Mouse (Mus musculus) heart, embryonic 14.5 days (tissue): ENCODE results near the gene Hnrnpm. TPM values are rescaled to one million over a fixed set of nuclear protein-coding genes. Genes with fewer than 3 reads are reported as not detected.
A peak's percentile ranks its signal among the peaks of the same experiment; 100 is the strongest.

ENCODE experiments used
- ATAC-seq: fragments of 200-750 bp; cut with Nextera tagmentation; 2 replicates; pipeline ENCODE4 v1.8.0; 2017; ENCODE audit warnings: low read depth, moderate TSS enrichment; ENCODE audit not compliant: insufficient number of reproducible peaks, insufficient read depth, low FRiP score
- H3K27ac ChIP-seq, 2 experiments: fragments of 200-500 bp in 1 of 2; fragments of 300-500 bp in 1 of 2; sonication (generic) in 1 of 2; replicated peaks in 1 of 2; 2 replicates each; pipeline ENCODE4 v1.5.1; 2012 to 2014; ENCODE audit warnings: low read depth in 2 of 2, low read length in 2 of 2, control low read depth in 1 of 2, mild to moderate bottlenecking in 1 of 2, mixed read lengths in 1 of 2; ENCODE audit not compliant: control insufficient read depth in 1 of 2, insufficient read depth in 1 of 2
- H3K27me3 ChIP-seq: fragments of 300-500 bp; sonication (generic); 2 replicates; pipeline ENCODE4 v1.6.1; 2014; ENCODE audit warnings: mild to moderate bottlenecking, low read length, control low read depth; ENCODE audit not compliant: control insufficient read depth, insufficient read depth
- H3K36me3 ChIP-seq: fragments of 300-500 bp; sonication (generic); 2 replicates; pipeline ENCODE4 v1.6.1; 2014; ENCODE audit warnings: mild to moderate bottlenecking, control low read depth, low read length, mixed read lengths; ENCODE audit not compliant: control insufficient read depth, insufficient read depth
- H3K4me1 ChIP-seq, 2 experiments: fragments of 200-500 bp in 1 of 2; fragments of 300-500 bp in 1 of 2; sonication (generic) in 1 of 2; 2 replicates each; pipeline ENCODE4 v1.6.1; 2012 to 2014; ENCODE audit warnings: low read length in 2 of 2, control low read depth in 1 of 2, mixed read lengths in 1 of 2; ENCODE audit not compliant: control insufficient read depth in 2 of 2, insufficient read depth in 2 of 2
- H3K4me2 ChIP-seq: fragments of 300-500 bp; sonication (generic); 2 replicates; pipeline ENCODE4 v1.6.1; 2014; ENCODE audit warnings: mild to moderate bottlenecking, low read length
- H3K4me3 ChIP-seq, 2 experiments: fragments of 200-500 bp in 1 of 2; fragments of 300-500 bp in 1 of 2; sonication (generic) in 1 of 2; 2 replicates each; pipeline ENCODE4 v1.5.1; 2012 to 2014; ENCODE audit warnings: low read length in 2 of 2, mild to moderate bottlenecking in 2 of 2, control low read depth in 1 of 2, low read depth in 1 of 2, moderate library complexity in 1 of 2; ENCODE audit not compliant: control insufficient read depth in 1 of 2, insufficient read depth in 1 of 2
- H3K9ac ChIP-seq: fragments of 300-500 bp; sonication (generic); 2 replicates; pipeline ENCODE4 v1.6.1; 2014; ENCODE audit warnings: mild to moderate bottlenecking, low read length
- H3K9me3 ChIP-seq: fragments of 300-500 bp; sonication (generic); 2 replicates; pipeline ENCODE4 v1.6.1; 2016; ENCODE audit warnings: low read length, control low read depth; ENCODE audit not compliant: control insufficient read depth
- WGBS: fragments of 180-500 bp; shearing (Covaris S2); extraction: QIAGEN DNeasy Blood & Tissue Kit; methylation state at CpG from one replicate; pipeline ENCODE4 v1.1.7; 2014; 5-methylcytosine and 5-hydroxymethylcytosine counted together
- polyA plus RNA-seq: library from polyadenylated mRNA; unstranded; fragments of >200 nt; fragmentation: Nextera tagmentation; extraction: Ambion mirVana; gene quantifications from 2 replicates; pipeline ENCODE4 v1.2.1, GENCODE M21; 2014

Gene Hnrnpm
- polyA plus RNA-seq, 1 experiment from 2014 or later: 185 TPM

GRCm38 (mm10) chr17:33669681-33670080 lies 17.0 kb downstream of the Hnrnpm start:
- H3K4me3 ChIP-seq: no peak overlapping the region
- no peak overlapping the region for H3K9ac ChIP-seq
- 86% methylated on average over 3 of the region's 3 CpGs for WGBS
- peaks cover 47% of the 10 kb centered on the region for H3K36me3 ChIP-seq
- ATAC-seq: no peak
- peaks cover 0 to 9% of the 10 kb centered on the region in 2 experiments; a peak in 1 of 4 replicates for H3K4me1 ChIP-seq
- no peak overlapping the region for H3K27ac ChIP-seq
- no peaks in the 10 kb centered on the region for H3K9me3 ChIP-seq
- H3K4me2 ChIP-seq: no peak overlapping the region
- no peaks in the 10 kb centered on the region for H3K27me3 ChIP-seq

- H3K9ac ChIP-seq: no peak overlapping the region
- peak overlapping the region; percentile 31 to 33; a peak in 1 of 4 replicates for H3K27ac ChIP-seq
- WGBS: 32% methylated on average over 3 of the region's 3 CpGs
- no peak overlapping the region for H3K4me2 ChIP-seq
- H3K4me3 ChIP-seq: no peak overlapping the region
- H3K9me3 ChIP-seq: no peaks in the 10 kb centered on the region
- peaks cover 74% of the 10 kb centered on the region for H3K36me3 ChIP-seq
- H3K4me1 ChIP-seq: peaks cover 0 to 9% of the 10 kb centered on the region in 2 experiments; a peak in 1 of 4 replicates
- no peak for ATAC-seq
- H3K27me3 ChIP-seq: no peaks in the 10 kb centered on the region
Observed at GRCm38 (mm10) chr17:33666813-33667212, 19.8 kb downstream of the Hnrnpm start.

- H3K4me1 ChIP-seq: no peaks in the 10 kb centered on the region
- no peak overlapping the region for H3K9ac ChIP-seq
- H3K27ac ChIP-seq: no peak overlapping the region
- H3K4me2 ChIP-seq: no peak overlapping the region
- peaks cover 99% of the 10 kb centered on the region for H3K36me3 ChIP-seq
- peak; percentile 43; the same call in 1 of the 2 replicates for ATAC-seq
- H3K9me3 ChIP-seq: no peaks in the 10 kb centered on the region
- no peaks in the 10 kb centered on the region for H3K27me3 ChIP-seq
- no peak overlapping the region for H3K4me3 ChIP-seq
- WGBS: 98% methylated on average over 34 of the region's 34 CpGs
Observed at GRCm38 (mm10) chr17:33649781-33650475, 36.7 kb downstream of the Hnrnpm start.

DNA sequence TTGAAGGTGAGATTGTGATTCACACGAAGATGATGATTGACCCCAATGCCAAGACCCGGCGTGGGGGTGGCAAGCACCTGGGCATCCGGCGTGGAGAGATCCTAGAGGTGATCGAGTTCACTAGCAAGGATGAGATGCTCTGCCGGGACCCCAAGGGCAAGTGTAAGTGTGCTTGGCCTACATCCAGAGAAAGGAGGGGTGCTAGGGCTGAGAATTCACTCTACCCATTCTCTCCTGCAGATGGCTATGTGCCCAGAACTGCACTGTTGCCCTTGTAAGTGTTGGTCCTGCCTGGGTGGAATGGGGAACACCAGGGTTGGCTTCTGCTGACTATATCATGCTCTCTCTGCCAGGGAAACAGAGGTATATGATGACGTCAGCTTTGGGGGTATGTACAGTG lies 41.6 kb downstream of the Hnrnpm start:
- 86% methylated on average over 8 of the region's 8 CpGs for WGBS
- Histone ChIP-seq H3K36me3 (peaks cover 87% of the 10 kb centered on the region), H3K9me3 (no peaks in the 10 kb centered on the region), H3K9ac (no peak overlapping the region), H3K4me1 (no peaks in the 10 kb centered on the region), H3K27me3 (no peaks in the 10 kb centered on the region), H3K27ac (no peak overlapping the region), H3K4me3 (no peak overlapping the region), H3K4me2 (no peak overlapping the region)
- ATAC-seq: no peak

GRCm38 (mm10) chr17:33644068-33644467 lies 42.6 kb downstream of the Hnrnpm start:
- Histone ChIP-seq H3K9me3 (no peaks in the 10 kb centered on the region), H3K4me1 (no peaks in the 10 kb centered on the region), H3K27me3 (no peaks in the 10 kb centered on the region), H3K4me3 (no peak overlapping the region), H3K36me3 (peaks cover 82% of the 10 kb centered on the region), H3K4me2 (no peak overlapping the region), H3K27ac (no peak overlapping the region), H3K9ac (no peak overlapping the region)
- ATAC-seq: no peak
- 91% methylated on average over 4 of the region's 4 CpGs for WGBS

DNA sequence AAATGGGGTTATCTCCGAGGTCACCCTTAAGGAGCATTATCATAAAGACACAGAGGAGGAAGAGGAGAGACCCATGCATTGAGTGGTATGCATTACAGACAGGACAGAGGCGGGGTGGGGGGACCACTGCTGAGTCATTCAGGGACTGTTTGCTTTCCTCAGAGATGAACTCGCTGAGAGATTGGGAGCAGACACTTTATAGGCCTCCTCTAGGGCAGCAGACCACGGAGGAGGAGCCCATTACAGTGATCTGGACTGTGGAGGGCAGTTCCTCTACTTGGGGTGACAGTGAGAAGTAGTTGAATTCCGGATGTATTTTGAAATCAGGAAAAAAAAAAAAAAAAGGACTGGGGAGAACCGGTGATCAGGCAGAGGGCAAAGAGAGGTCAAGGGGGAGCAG lies 46.9 kb downstream of the Hnrnpm start:
- H3K4me2 ChIP-seq: no peak overlapping the region
- no peak overlapping the region for H3K9ac ChIP-seq
- WGBS: 40% methylated on average over 6 of the region's 6 CpGs
- H3K27ac ChIP-seq: no peak overlapping the region
- no peaks in the 10 kb centered on the region for H3K9me3 ChIP-seq
- H3K27me3 ChIP-seq: no peaks in the 10 kb centered on the region
- H3K36me3 ChIP-seq: peaks cover 50% of the 10 kb centered on the region
- H3K4me1 ChIP-seq: no peaks in the 10 kb centered on the region
- no peak overlapping the region for H3K4me3 ChIP-seq
- ATAC-seq: no peak

DNA sequence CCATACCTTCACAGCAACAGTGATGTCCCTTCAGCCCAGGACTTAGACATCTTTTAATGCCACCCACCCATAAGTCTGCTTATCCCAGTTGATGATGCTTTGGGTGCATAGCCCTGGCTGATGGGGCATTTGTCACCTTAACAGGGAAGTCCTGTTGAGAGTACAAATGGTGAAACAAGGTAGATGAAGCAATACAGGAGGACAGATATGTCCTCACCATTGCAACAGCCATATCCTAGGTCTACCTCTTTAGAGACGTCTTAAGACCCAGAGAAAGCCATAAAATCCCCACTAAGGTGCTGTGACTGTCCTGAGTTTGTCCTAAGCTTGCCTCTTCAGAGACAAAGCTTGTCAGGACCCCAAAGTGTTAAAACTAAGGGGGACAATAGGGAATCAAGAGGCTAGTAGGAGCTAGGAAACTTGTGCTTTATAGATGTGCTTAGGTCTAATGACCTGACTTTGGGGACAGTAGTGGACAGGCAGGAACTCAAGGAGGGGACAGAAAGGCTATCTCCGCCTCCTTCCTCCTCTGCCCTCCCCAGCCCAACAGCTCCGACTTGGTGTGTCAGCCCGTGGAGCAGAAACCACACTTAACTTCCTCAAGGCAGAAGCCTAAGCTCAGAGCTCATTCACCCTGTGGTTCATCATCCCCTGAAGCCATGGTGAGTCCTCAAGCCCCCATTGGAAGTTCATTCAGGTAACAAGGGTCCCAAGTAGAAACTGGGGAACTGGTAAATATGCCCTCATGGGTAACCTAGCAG lies 49.0 kb downstream of the Hnrnpm start, which contains the start of gene Pram1:
Gene Pram1 (plus strand): TSS at position 541 of the 761 bp plus-strand sequence.
- WGBS: 83% methylated on average over 4 of the region's 4 CpGs
- Histone ChIP-seq H3K27ac (no peak within 1 kb of the TSS), H3K4me3 (no peak within 1 kb of the TSS), H3K27me3 (no peaks in the 10 kb centered on the region), H3K9me3 (no peaks in the 10 kb centered on the region), H3K4me1 (no peaks in the 10 kb centered on the region), H3K36me3 (peaks cover 34% of the 10 kb centered on the region), H3K4me2 (no peak within 1 kb of the TSS), H3K9ac (no peak within 1 kb of the TSS)
- no peak for ATAC-seq
